Mouse (Mus musculus): ENCODE data around the gene Hist1h3g. TPM values are rescaled to one million over a fixed set of nuclear protein-coding genes. Genes with fewer than 3 reads are reported as not detected.
"Not testable (repeated sequence)": the region's sequence is repeated elsewhere in the genome, so short reads cannot be mapped to it uniquely, and the experiment has no call there.

Hist1h3g gene
- polyA plus RNA-seq, 1 experiment from 2014 or later: 3.0 TPM

- H3K27me3 ChIP-seq (ENCODE audit: control insufficient read depth, insufficient read depth, low read length); H3K9me3 ChIP-seq (ENCODE audit: control insufficient read depth, low read length); H3K36me3 ChIP-seq (ENCODE audit: control insufficient read depth, insufficient read depth, low read length); ATAC-seq (ENCODE audit: insufficient number of reproducible peaks, insufficient read depth, low FRiP score, low read depth): not testable (repeated sequence)
- Histone ChIP-seq H3K4me3 (ENCODE audit: control insufficient read depth in 1 of 2, insufficient read depth in 1 of 2, low read depth in 1 of 2, low read length in 2 of 2) (peak overlapping the region; percentile 44 to 47), H3K9ac (ENCODE audit: low read length) (peak overlapping the region; percentile 80), H3K4me2 (ENCODE audit: low read length) (peak overlapping the region; percentile 70), H3K4me1 (ENCODE audit: control insufficient read depth in 2 of 2, insufficient read depth in 2 of 2, low read length in 2 of 2) (peaks cover 3 to 23% of the 10 kb centered on the region in 2 experiments), H3K27ac (replicated peaks in 1 of 2; ENCODE audit: control insufficient read depth in 1 of 2, insufficient read depth in 1 of 2, low read depth in 2 of 2, low read length in 2 of 2) (peak overlapping the region; percentile 95 to 96)
- WGBS: 25% methylated on average over 18 of the region's 20 CpGs
These were observed 38.0 kb downstream of the Hist1h3g start for GRCm38 (mm10) chr13:23573034-23573897.

GRCm38 (mm10) chr13:23573898-23574524 is 38.8 kb downstream of the Hist1h3g start, which contains the start of the genes Hist1h2bf and Hist1h2ad:
Hist1h2bf (minus strand) TSS chr13:23574196.
Hist1h2ad (plus strand) TSS chr13:23574381.
- peak within 1 kb of the TSS; percentile 80 for H3K9ac ChIP-seq (ENCODE audit: low read length)
- H3K27ac ChIP-seq (replicated peaks in 1 of 2; ENCODE audit: control insufficient read depth in 1 of 2, insufficient read depth in 1 of 2, low read depth in 2 of 2, low read length in 2 of 2): peak within 1 kb of the TSS; percentile 82 to 95
- not testable (repeated sequence) for H3K36me3 ChIP-seq (ENCODE audit: control insufficient read depth, insufficient read depth, low read length); H3K27me3 ChIP-seq (ENCODE audit: control insufficient read depth, insufficient read depth, low read length); H3K9me3 ChIP-seq (ENCODE audit: control insufficient read depth, low read length)
- H3K4me1 ChIP-seq (ENCODE audit: control insufficient read depth in 2 of 2, insufficient read depth in 2 of 2, low read length in 2 of 2): peaks cover 3 to 23% of the 10 kb centered on the region in 2 experiments
- WGBS: under 1% methylated on average over 35 of the region's 42 CpGs
- H3K4me3 ChIP-seq (ENCODE audit: control insufficient read depth in 1 of 2, insufficient read depth in 1 of 2, low read depth in 1 of 2, low read length in 2 of 2): peak within 1 kb of the TSS; percentile 44 to 47
- ATAC-seq (ENCODE audit: insufficient number of reproducible peaks, insufficient read depth, low FRiP score, low read depth): peak; percentile 87
- peak within 1 kb of the TSS; percentile 70 for H3K4me2 ChIP-seq (ENCODE audit: low read length)

- WGBS: 5% methylated on average over 5 of the region's 39 CpGs
- Histone ChIP-seq H3K9ac (ENCODE audit: low read length) (peak overlapping the region; percentile 69), H3K4me1 (ENCODE audit: control insufficient read depth in 2 of 2, insufficient read depth in 2 of 2, low read length in 2 of 2) (peaks cover 3 to 23% of the 10 kb centered on the region in 2 experiments), H3K4me2 (ENCODE audit: low read length) (peak overlapping the region; percentile 70), H3K27ac (replicated peaks in 1 of 2; ENCODE audit: control insufficient read depth in 1 of 2, insufficient read depth in 1 of 2, low read depth in 2 of 2, low read length in 2 of 2) (peak overlapping the region; percentile 81 to 82), H3K4me3 (ENCODE audit: control insufficient read depth in 1 of 2, insufficient read depth in 1 of 2, low read depth in 1 of 2, low read length in 2 of 2) (peak overlapping the region; percentile 30 to 44)
- not testable (repeated sequence) for H3K9me3 ChIP-seq (ENCODE audit: control insufficient read depth, low read length); H3K36me3 ChIP-seq (ENCODE audit: control insufficient read depth, insufficient read depth, low read length); H3K27me3 ChIP-seq (ENCODE audit: control insufficient read depth, insufficient read depth, low read length); ATAC-seq (ENCODE audit: insufficient number of reproducible peaks, insufficient read depth, low FRiP score, low read depth)
These were observed 39.4 kb downstream of the Hist1h3g start for GRCm38 (mm10) chr13:23574546-23575170.

- Histone ChIP-seq H3K4me3 (ENCODE audit: control insufficient read depth in 1 of 2, insufficient read depth in 1 of 2, low read depth in 1 of 2, low read length in 2 of 2) (peak within 1 kb of the TSS; percentile 37 to 44), H3K27ac (replicated peaks in 1 of 2; ENCODE audit: control insufficient read depth in 1 of 2, insufficient read depth in 1 of 2, low read depth in 2 of 2, low read length in 2 of 2) (peak within 1 kb of the TSS; percentile 81), H3K27me3 (ENCODE audit: control insufficient read depth, insufficient read depth, low read length) (no peaks in the 10 kb centered on the region), H3K9ac (ENCODE audit: low read length) (peak within 1 kb of the TSS; percentile 79), H3K4me1 (ENCODE audit: control insufficient read depth in 2 of 2, insufficient read depth in 2 of 2, low read length in 2 of 2) (peaks cover 3 to 19% of the 10 kb centered on the region in 2 experiments), H3K4me2 (ENCODE audit: low read length) (peak within 1 kb of the TSS; percentile 70), H3K9me3 (ENCODE audit: control insufficient read depth, low read length) (no peaks in the 10 kb centered on the region), H3K36me3 (ENCODE audit: control insufficient read depth, insufficient read depth, low read length) (no peaks in the 10 kb centered on the region)
- ATAC-seq (ENCODE audit: insufficient number of reproducible peaks, insufficient read depth, low FRiP score, low read depth): peak; percentile 58
- 2% methylated on average over 18 of the region's 18 CpGs for WGBS
These were observed 40.1 kb downstream of the Hist1h3g start, which contains the start of gene Hist1h3d for GRCm38 (mm10) chr13:23575271-23575851. Hist1h3d (plus strand) TSS chr13:23575763.

- peak overlapping the region; percentile 70 for H3K4me2 ChIP-seq (ENCODE audit: low read length)
- H3K9ac ChIP-seq (ENCODE audit: low read length): peak overlapping the region; percentile 79
- H3K4me1 ChIP-seq (ENCODE audit: control insufficient read depth in 2 of 2, insufficient read depth in 2 of 2, low read length in 2 of 2): peaks cover 3 to 18% of the 10 kb centered on the region in 2 experiments; a peak in 3 of 4 replicates
- peak overlapping the region; percentile 45 to 67 for H3K27ac ChIP-seq (replicated peaks in 1 of 2; ENCODE audit: control insufficient read depth in 1 of 2, insufficient read depth in 1 of 2, low read depth in 2 of 2, low read length in 2 of 2)
- 2% methylated on average over 11 of the region's 40 CpGs for WGBS
- H3K27me3 ChIP-seq (ENCODE audit: control insufficient read depth, insufficient read depth, low read length); ATAC-seq (ENCODE audit: insufficient number of reproducible peaks, insufficient read depth, low FRiP score, low read depth); H3K36me3 ChIP-seq (ENCODE audit: control insufficient read depth, insufficient read depth, low read length); H3K9me3 ChIP-seq (ENCODE audit: control insufficient read depth, low read length): not testable (repeated sequence)
- H3K4me3 ChIP-seq (ENCODE audit: control insufficient read depth in 1 of 2, insufficient read depth in 1 of 2, low read depth in 1 of 2, low read length in 2 of 2): peak overlapping the region; percentile 37 to 44
These were observed 40.7 kb downstream of the Hist1h3g start for GRCm38 (mm10) chr13:23575864-23576313.

GRCm38 (mm10) chr13:23576351-23576881 is 41.2 kb downstream of the Hist1h3g start:
- Histone ChIP-seq H3K27ac (replicated peaks in 1 of 2; ENCODE audit: control insufficient read depth in 1 of 2, insufficient read depth in 1 of 2, low read depth in 2 of 2, low read length in 2 of 2) (peak overlapping the region; percentile 61 to 67), H3K4me2 (ENCODE audit: low read length) (peak overlapping the region; percentile 70), H3K9me3 (ENCODE audit: control insufficient read depth, low read length) (no peaks in the 10 kb centered on the region), H3K4me1 (ENCODE audit: control insufficient read depth in 2 of 2, insufficient read depth in 2 of 2, low read length in 2 of 2) (peaks cover 3 to 18% of the 10 kb centered on the region in 2 experiments; a peak in 3 of 4 replicates), H3K4me3 (ENCODE audit: control insufficient read depth in 1 of 2, insufficient read depth in 1 of 2, low read depth in 1 of 2, low read length in 2 of 2) (peak overlapping the region; percentile 18 to 44), H3K27me3 (ENCODE audit: control insufficient read depth, insufficient read depth, low read length) (no peaks in the 10 kb centered on the region), H3K9ac (ENCODE audit: low read length) (peak overlapping the region; percentile 79), H3K36me3 (ENCODE audit: control insufficient read depth, insufficient read depth, low read length) (no peaks in the 10 kb centered on the region)
- WGBS: 26% methylated on average over 7 of the region's 7 CpGs
- ATAC-seq (ENCODE audit: insufficient number of reproducible peaks, insufficient read depth, low FRiP score, low read depth): no peak
